Mouse (Mus musculus): Measurements from ENCODE around the gene Pias3. TPM values are rescaled to one million over a fixed set of nuclear protein-coding genes. Genes with fewer than 3 reads are reported as not detected.
"Not testable (repeated sequence)": the region's sequence is repeated elsewhere in the genome, so short reads cannot be mapped to it uniquely, and the experiment has no call there.

The Pias3 gene
- polyA plus RNA-seq, 1 experiment from 2014 or later = 7.2 TPM

GRCm38 (mm10) chr3:96680269-96680956, 15.8 kb upstream of the Pias3 start:
- Histone ChIP-seq H3K9me3 (replicated peaks; ENCODE audit: control insufficient read depth, low read length) (no peaks in the 10 kb centered on the region), H3K36me3 (ENCODE audit: control insufficient read depth, insufficient read depth) (no peaks in the 10 kb centered on the region), H3K27ac (ENCODE audit: low read length) (no peak overlapping the region), H3K27me3 (ENCODE audit: control insufficient read depth, insufficient read depth, low read depth, low read length) (peaks cover 21% of the 10 kb centered on the region), H3K9ac (ENCODE audit: low read depth, low read length) (no peak overlapping the region), H3K4me1 (ENCODE audit: control insufficient read depth, low read depth, low read length) (no peaks in the 10 kb centered on the region; the same call in 1 of the 2 replicates), H3K4me2 (ENCODE audit: low read depth, low read length) (no peak overlapping the region), H3K4me3 (ENCODE audit: low read depth, low read length) (no peak overlapping the region)
- no peak for ATAC-seq (ENCODE audit: low read depth)
- 18% methylated on average over 12 of the region's 12 CpGs for WGBS (ENCODE audit: insufficient replicate concordance)

- Histone ChIP-seq H3K9ac (ENCODE audit: low read depth, low read length) (no peak overlapping the region), H3K4me1 (ENCODE audit: control insufficient read depth, low read depth, low read length) (no peaks in the 10 kb centered on the region; the same call in 1 of the 2 replicates), H3K27me3 (ENCODE audit: control insufficient read depth, insufficient read depth, low read depth, low read length) (peaks cover 28% of the 10 kb centered on the region), H3K36me3 (ENCODE audit: control insufficient read depth, insufficient read depth) (no peaks in the 10 kb centered on the region), H3K9me3 (replicated peaks; ENCODE audit: control insufficient read depth, low read length) (no peaks in the 10 kb centered on the region), H3K27ac (ENCODE audit: low read length) (no peak overlapping the region), H3K4me3 (ENCODE audit: low read depth, low read length) (no peak overlapping the region), H3K4me2 (ENCODE audit: low read depth, low read length) (no peak overlapping the region)
- WGBS (ENCODE audit: insufficient replicate concordance) = 62% methylated on average over 3 of the region's 3 CpGs
- no peak for ATAC-seq (ENCODE audit: low read depth)
Measured at GRCm38 (mm10) chr3:96683496-96683895, 12.7 kb upstream of the Pias3 start.

- H3K27me3 ChIP-seq (ENCODE audit: control insufficient read depth, insufficient read depth, low read depth, low read length) = peaks cover 28% of the 10 kb centered on the region
- H3K4me3 ChIP-seq (ENCODE audit: low read depth, low read length) = no peak overlapping the region
- no peaks in the 10 kb centered on the region for H3K9me3 ChIP-seq (replicated peaks; ENCODE audit: control insufficient read depth, low read length)
- no peaks in the 10 kb centered on the region; the same call in 1 of the 2 replicates for H3K4me1 ChIP-seq (ENCODE audit: control insufficient read depth, low read depth, low read length)
- ATAC-seq (ENCODE audit: low read depth) = no peak
- H3K4me2 ChIP-seq (ENCODE audit: low read depth, low read length) = no peak overlapping the region
- no peak overlapping the region for H3K9ac ChIP-seq (ENCODE audit: low read depth, low read length)
- H3K36me3 ChIP-seq (ENCODE audit: control insufficient read depth, insufficient read depth) = no peaks in the 10 kb centered on the region
- no peak overlapping the region for H3K27ac ChIP-seq (ENCODE audit: low read length)
- 43% methylated on average over 17 of the region's 17 CpGs for WGBS (ENCODE audit: insufficient replicate concordance)
Measured at GRCm38 (mm10) chr3:96684151-96684821, 11.9 kb upstream of the Pias3 start.

- no peak overlapping the region for H3K9ac ChIP-seq (ENCODE audit: low read depth, low read length)
- H3K27ac ChIP-seq (ENCODE audit: low read length) = no peak overlapping the region
- WGBS (ENCODE audit: insufficient replicate concordance) = 16% methylated on average over 28 of the region's 28 CpGs
- H3K4me3 ChIP-seq (ENCODE audit: low read depth, low read length) = no peak overlapping the region
- peaks cover 28% of the 10 kb centered on the region for H3K27me3 ChIP-seq (ENCODE audit: control insufficient read depth, insufficient read depth, low read depth, low read length)
- no peak overlapping the region for H3K4me2 ChIP-seq (ENCODE audit: low read depth, low read length)
- H3K4me1 ChIP-seq (ENCODE audit: control insufficient read depth, low read depth, low read length) = no peaks in the 10 kb centered on the region
- no peaks in the 10 kb centered on the region for H3K9me3 ChIP-seq (replicated peaks; ENCODE audit: control insufficient read depth, low read length)
- H3K36me3 ChIP-seq (ENCODE audit: control insufficient read depth, insufficient read depth) = no peaks in the 10 kb centered on the region
- ATAC-seq (ENCODE audit: low read depth) = no peak
Measured at GRCm38 (mm10) chr3:96684822-96685156, 11.4 kb upstream of the Pias3 start.

- ATAC-seq (ENCODE audit: low read depth) = not testable (repeated sequence)
- 63% methylated on average over 5 of the region's 5 CpGs for WGBS (ENCODE audit: insufficient replicate concordance)
- peaks cover 28% of the 10 kb centered on the region for H3K27me3 ChIP-seq (ENCODE audit: control insufficient read depth, insufficient read depth, low read depth, low read length)
Measured at GRCm38 (mm10) chr3:96686057-96686456, 10.1 kb upstream of the Pias3 start.

GRCm38 (mm10) chr3:96688854-96689253, 7.3 kb upstream of the Pias3 start:
- Histone ChIP-seq H3K36me3 (ENCODE audit: control insufficient read depth, insufficient read depth) (no peaks in the 10 kb centered on the region), H3K4me2 (ENCODE audit: low read depth, low read length) (no peak overlapping the region), H3K4me1 (ENCODE audit: control insufficient read depth, low read depth, low read length) (no peaks in the 10 kb centered on the region), H3K27me3 (ENCODE audit: control insufficient read depth, insufficient read depth, low read depth, low read length) (peaks cover 23% of the 10 kb centered on the region), H3K27ac (ENCODE audit: low read length) (no peak overlapping the region), H3K9me3 (replicated peaks; ENCODE audit: control insufficient read depth, low read length) (no peaks in the 10 kb centered on the region), H3K4me3 (ENCODE audit: low read depth, low read length) (no peak overlapping the region), H3K9ac (ENCODE audit: low read depth, low read length) (no peak overlapping the region)
- no peak for ATAC-seq (ENCODE audit: low read depth)
- WGBS (ENCODE audit: insufficient replicate concordance) = 51% methylated on average over 11 of the region's 11 CpGs

More at GRCm38 (mm10) chr3:96686057-96686456, 10.1 kb upstream of the Pias3 start:
- not testable (repeated sequence) for H3K4me1 ChIP-seq (ENCODE audit: control insufficient read depth, low read depth, low read length); H3K4me2 ChIP-seq (ENCODE audit: low read depth, low read length); H3K4me3 ChIP-seq (ENCODE audit: low read depth, low read length); H3K9me3 ChIP-seq (replicated peaks; ENCODE audit: control insufficient read depth, low read length); H3K9ac ChIP-seq (ENCODE audit: low read depth, low read length); H3K36me3 ChIP-seq (ENCODE audit: control insufficient read depth, insufficient read depth); H3K27ac ChIP-seq (ENCODE audit: low read length)

GRCm38 (mm10) chr3:96690298-96690697, 5.9 kb upstream of the Pias3 start:
- WGBS (ENCODE audit: insufficient replicate concordance) = 51% methylated on average over 3 of the region's 3 CpGs

GRCm38 (mm10) chr3:96692506-96692905, 3.7 kb upstream of the Pias3 start:
- no peaks in the 10 kb centered on the region; the same call in 1 of the 2 replicates for H3K27me3 ChIP-seq (ENCODE audit: control insufficient read depth, insufficient read depth, low read depth, low read length)
- no peak overlapping the region for H3K27ac ChIP-seq (ENCODE audit: low read length)
- H3K4me3 ChIP-seq (ENCODE audit: low read depth, low read length) = no peak overlapping the region
- H3K9me3 ChIP-seq (replicated peaks; ENCODE audit: control insufficient read depth, low read length) = no peaks in the 10 kb centered on the region
- no peaks in the 10 kb centered on the region for H3K36me3 ChIP-seq (ENCODE audit: control insufficient read depth, insufficient read depth)
- no peak for ATAC-seq (ENCODE audit: low read depth)
- 21% methylated on average over 3 of the region's 3 CpGs for WGBS (ENCODE audit: insufficient replicate concordance)
- no peak overlapping the region for H3K4me2 ChIP-seq (ENCODE audit: low read depth, low read length)
- H3K9ac ChIP-seq (ENCODE audit: low read depth, low read length) = no peak overlapping the region; the same call in 1 of the 2 replicates
- peaks cover 8% of the 10 kb centered on the region for H3K4me1 ChIP-seq (ENCODE audit: control insufficient read depth, low read depth, low read length)

More at GRCm38 (mm10) chr3:96690298-96690697, 5.9 kb upstream of the Pias3 start:
- Histone ChIP-seq H3K27ac (ENCODE audit: low read length) (no peak overlapping the region), H3K27me3 (ENCODE audit: control insufficient read depth, insufficient read depth, low read depth, low read length) (peaks cover 8% of the 10 kb centered on the region; the same call in 1 of the 2 replicates), H3K4me3 (ENCODE audit: low read depth, low read length) (no peak overlapping the region), H3K4me2 (ENCODE audit: low read depth, low read length) (no peak overlapping the region), H3K9me3 (replicated peaks; ENCODE audit: control insufficient read depth, low read length) (no peaks in the 10 kb centered on the region), H3K4me1 (ENCODE audit: control insufficient read depth, low read depth, low read length) (no peaks in the 10 kb centered on the region), H3K9ac (ENCODE audit: low read depth, low read length) (no peak overlapping the region), H3K36me3 (ENCODE audit: control insufficient read depth, insufficient read depth) (no peaks in the 10 kb centered on the region)
- no peak for ATAC-seq (ENCODE audit: low read depth)

- peaks cover 14% of the 10 kb centered on the region for H3K4me1 ChIP-seq (ENCODE audit: control insufficient read depth, low read depth, low read length)
- no peaks in the 10 kb centered on the region; the same call in 1 of the 2 replicates for H3K27me3 ChIP-seq (ENCODE audit: control insufficient read depth, insufficient read depth, low read depth, low read length)
- no peak overlapping the region for H3K4me2 ChIP-seq (ENCODE audit: low read depth, low read length)
- no peak overlapping the region for H3K4me3 ChIP-seq (ENCODE audit: low read depth, low read length)
- no peaks in the 10 kb centered on the region for H3K36me3 ChIP-seq (ENCODE audit: control insufficient read depth, insufficient read depth)
- no peak for ATAC-seq (ENCODE audit: low read depth)
- no peaks in the 10 kb centered on the region for H3K9me3 ChIP-seq (replicated peaks; ENCODE audit: control insufficient read depth, low read length)
- no peak overlapping the region for H3K27ac ChIP-seq (ENCODE audit: low read length)
- WGBS (ENCODE audit: insufficient replicate concordance) = 74% methylated on average over 1 of the region's 1 CpGs
- no peak overlapping the region for H3K9ac ChIP-seq (ENCODE audit: low read depth, low read length)
Measured at GRCm38 (mm10) chr3:96693579-96693978, 2.6 kb upstream of the Pias3 start.

All from liver, embryonic 16.5 days (tissue).